Mouse (Mus musculus): ENCODE data around the gene Gm884.
A peak's percentile ranks its signal among the peaks of the same experiment; 100 is the strongest.
"Not testable (repeated sequence)": the region's sequence is repeated elsewhere in the genome, so short reads cannot be mapped to it uniquely, and the experiment has no call there.

The Gm884 gene

GRCm38 (mm10) chr11:103635481-103635880, 14.5 kb upstream of the Gm884 start:
- no peak for DNase-seq (ENCODE audit: low read depth in 2 of 2, low spot score in 2 of 2)

GRCm38 (mm10) chr11:103634806-103635205, 13.9 kb upstream of the Gm884 start:
- no peak for DNase-seq (ENCODE audit: low read depth in 2 of 2, low spot score in 2 of 2)

- DNase-seq (ENCODE audit: low read depth in 2 of 2, low spot score in 2 of 2): no peak
Observed at GRCm38 (mm10) chr11:103627453-103627852, 6.5 kb upstream of the Gm884 start.

- no peak for DNase-seq (ENCODE audit: low read depth in 2 of 2, low spot score in 2 of 2)
Observed at GRCm38 (mm10) chr11:103610772-103611171, 10.2 kb downstream of the Gm884 start.

GRCm38 (mm10) chr11:103606611-103607010, 14.3 kb downstream of the Gm884 start:
- DNase-seq (ENCODE audit: low read depth in 2 of 2, low spot score in 2 of 2): no peak

GRCm38 (mm10) chr11:103578339-103578738, 42.6 kb downstream of the Gm884 start:
- DNase-seq (ENCODE audit: low read depth in 2 of 2, low spot score in 2 of 2): no peak

- peak in 1 of 2 experiments; percentile 5 for DNase-seq (ENCODE audit: low read depth in 2 of 2, low spot score in 2 of 2)
Observed at GRCm38 (mm10) chr11:103556021-103556420, 64.9 kb downstream of the Gm884 start.

GRCm38 (mm10) chr11:103534973-103535372, 86.0 kb downstream of the Gm884 start:
- DNase-seq (ENCODE audit: low read depth in 2 of 2, low spot score in 2 of 2): not testable (repeated sequence)

GRCm38 (mm10) chr11:103512111-103512510, 108.8 kb downstream of the Gm884 start:
- no peak for DNase-seq (ENCODE audit: low read depth in 2 of 2, low spot score in 2 of 2)

GRCm38 (mm10) chr11:103504497-103504896, 116.4 kb downstream of the Gm884 start, which contains the start of gene Lrrc37a:
Gene Lrrc37a (minus strand): TSS chr11:103504597.
- no peak for DNase-seq (ENCODE audit: low read depth in 2 of 2, low spot score in 2 of 2)
